Mouse (Mus musculus) small intestine, adult 2 months (tissue): ENCODE data around the gene 4632433K11Rik.
"Not testable (repeated sequence)": the region's sequence is repeated elsewhere in the genome, so short reads cannot be mapped to it uniquely, and the experiment has no call there.

ENCODE experiments used
- CTCF ChIP-seq: fragments of 200-500 bp; IDR thresholded peaks from 2 replicates; pipeline ENCODE4 v1.5.1; 2012; ENCODE audit warnings: low read depth, mild to moderate bottlenecking, control low read depth, inconsistent platforms, low read length, moderate library complexity, mixed read lengths; ENCODE audit not compliant: insufficient replicate concordance, insufficient read length; ENCODE audit errors: extremely low read depth
- POLR2A ChIP-seq: fragments of 200-500 bp; IDR thresholded peaks from 2 replicates; pipeline ENCODE4 v1.6.1; 2012; ENCODE audit warnings: low read depth, mild to moderate bottlenecking, control low read depth, inconsistent platforms, low read length, moderate library complexity

DNA sequence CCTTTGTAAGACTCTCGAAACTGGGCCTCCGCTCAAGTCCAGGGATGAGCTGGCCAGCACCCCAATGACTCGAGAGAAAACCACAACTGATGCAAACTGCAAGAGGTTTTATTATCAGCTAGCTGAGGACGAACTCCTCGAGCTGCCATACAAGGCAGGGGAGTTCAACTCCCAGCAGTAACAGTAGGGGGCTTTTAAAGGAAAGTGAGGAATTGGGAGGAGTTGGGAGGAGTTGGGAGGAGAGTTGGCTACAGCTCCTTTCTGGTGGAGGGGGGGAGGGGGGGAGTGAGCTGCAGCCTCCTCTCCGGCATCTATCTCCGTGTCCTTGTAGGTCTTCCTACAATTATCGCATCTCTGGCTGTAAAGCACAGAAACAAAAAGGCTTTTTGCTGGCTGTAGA is 31.0 kb upstream of the 4632433K11Rik start:
- not testable (repeated sequence) for TF ChIP-seq CTCF, POLR2A
